ENCODE assay signal across 38 mouse cellular contexts in genomic region chr12:86764060-86764459, GRCm38 (mm10). TPM values are rescaled to one million over a fixed set of nuclear protein-coding genes. Genes with fewer than 3 reads are reported as not detected.
"Had no signal": no experiment of that assay in that cellular context is flagged by ENCODE, and none has a peak within 500 bp of the region (broad histone marks: within the 10 kb centered on the region; RNA-seq: fewer than 3 reads in every experiment).

No protein-coding gene starts in this region.

- ATAC-seq: hindbrain, embryonic 16.5 days; inflammation-experienced regulatory T-cells, adult 6 months; intestine, embryonic 15.5 days; intestine, postnatal 0 days; liver, embryonic 12.5 days had no signal

- DNase-seq: gastrocnemius, postnatal 14 days; gastrocnemius, postnatal 36 days; heart, adult 2 months; heart, postnatal 14 days; heart, postnatal 4 days; kidney, adult 18-20 months; kidney, adult 8-10 months; kidney, postnatal 10 days; kidney, postnatal 25 days; kidney, postnatal 4 days; left cerebral cortex, postnatal 4 days had no signal

- H3K27ac ChIP-seq: heart, adult 2 months; heart, embryonic 13.5 days; heart, embryonic 15.5 days; hindbrain, embryonic 10.5 days; hindbrain, embryonic 12.5 days; hindbrain, embryonic 14.5 days; intestine, embryonic 15.5 days; layer of hippocampus, adult 2 months; limb, embryonic 13.5 days; limb, embryonic 15.5 days; liver, embryonic 12.5 days; liver, embryonic 14.5 days had no signal

- H3K4me2 ChIP-seq: heart, embryonic 11.5 days; heart, embryonic 13.5 days; heart, embryonic 15.5 days; hindbrain, embryonic 12.5 days; hindbrain, embryonic 14.5 days; intestine, embryonic 15.5 days; limb, embryonic 13.5 days; limb, embryonic 15.5 days; liver, embryonic 12.5 days had no signal

- H3K9ac ChIP-seq: heart, embryonic 13.5 days; heart, embryonic 15.5 days; hindbrain, embryonic 12.5 days; hindbrain, embryonic 14.5 days; intestine, embryonic 15.5 days; limb, embryonic 13.5 days; limb, embryonic 15.5 days; liver, embryonic 12.5 days; liver, embryonic 14.5 days had no signal

- H3K27me3 ChIP-seq: heart, embryonic 15.5 days; hindbrain, embryonic 12.5 days; intestine, embryonic 15.5 days; limb, embryonic 13.5 days; limb, embryonic 15.5 days had no signal

- H3K4me3 ChIP-seq: heart, adult 2 months; heart, embryonic 13.5 days; heart, embryonic 15.5 days; hindbrain, embryonic 10.5 days; hindbrain, embryonic 12.5 days; intestine, embryonic 15.5 days; layer of hippocampus, adult 2 months; limb, embryonic 13.5 days; limb, embryonic 15.5 days; liver, embryonic 12.5 days had no signal

- H3K9me3 ChIP-seq: heart, embryonic 15.5 days; intestine, embryonic 15.5 days; limb, embryonic 15.5 days; liver, embryonic 12.5 days had no signal

- H3K4me1 ChIP-seq: heart, embryonic 15.5 days; liver, embryonic 12.5 days had no signal

- H3K36me3 ChIP-seq: heart, embryonic 13.5 days; heart, embryonic 15.5 days; hindbrain, embryonic 10.5 days; hindbrain, embryonic 12.5 days; intestine, embryonic 15.5 days; limb, embryonic 13.5 days; limb, embryonic 15.5 days; liver, embryonic 12.5 days had no signal

RNA-seq across cellular contexts. Expression of gene Lrrc74a, which starts 29.9 kb away (rescaled TPM):
- total RNA-seq: gastrocnemius, adult 18-20 months; gastrocnemius, adult 8-10 months; gastrocnemius, postnatal 14 days; gastrocnemius, postnatal 36 days; heart, adult 2 months; heart, postnatal 14 days; heart, postnatal 4 days; layer of hippocampus, adult 2 months; layer of hippocampus, postnatal 10 days; layer of hippocampus, postnatal 25 days; left cerebral cortex, adult 8-10 months; left cerebral cortex, postnatal 10 days; left cerebral cortex, postnatal 25 days; left cerebral cortex, postnatal 4 days; liver, adult 2 months had no signal
- polyA plus RNA-seq: heart, adult 2 months; heart, embryonic 11.5 days; heart, embryonic 13.5 days; heart, embryonic 15.5 days; heart, postnatal 0 days; hindbrain, embryonic 10.5 days; hindbrain, embryonic 12.5 days; hindbrain, embryonic 14.5 days; hindbrain, embryonic 16.5 days; inflammation-experienced regulatory T-cells, adult 6 months; intestine, embryonic 15.5 days; intestine, postnatal 0 days; kidney, embryonic 14.5 days; kidney, embryonic 16.5 days; limb, embryonic 11.5 days; limb, embryonic 13.5 days; limb, embryonic 15.5 days; liver, adult 2 months; liver, embryonic 12.5 days; liver, embryonic 14.5 days had no signal
